Mouse (Mus musculus): Measurements from ENCODE around the gene Sh3kbp1. TPM values are rescaled to one million over a fixed set of nuclear protein-coding genes. Genes with fewer than 3 reads are reported as not detected.

Sh3kbp1 gene
- total RNA-seq, 2 experiments from 2014 or later = 11.2 to 36.5 TPM

- no peak overlapping the region for H3K4me3 ChIP-seq
- no peak for TF ChIP-seq CTCF (IDR thresholded peaks at IDR 0.05)
- no peak for DNase-seq
- intact Hi-C loops (cut with DNase I) = no loop called here
- H3K27ac ChIP-seq = no peak overlapping the region
Observed at GRCm38 (mm10) chrX:159765850-159766249, 138.8 kb downstream of the Sh3kbp1 start.

- Histone ChIP-seq H3K27ac (no peak overlapping the region), H3K4me3 (no peak overlapping the region)
- no peak for DNase-seq
- TF ChIP-seq CTCF (IDR thresholded peaks at IDR 0.05) = no peak
- intact Hi-C loops (cut with DNase I) = no loop called here
Observed at GRCm38 (mm10) chrX:159769005-159769404, 141.9 kb downstream of the Sh3kbp1 start.

- H3K4me3 ChIP-seq = no peak overlapping the region
- intact Hi-C loops (cut with DNase I) = no loop called here
- H3K27ac ChIP-seq = no peak overlapping the region
- TF ChIP-seq CTCF (IDR thresholded peaks at IDR 0.05) = no peak
- DNase-seq = no peak
Observed at GRCm38 (mm10) chrX:159769773-159770172, 142.7 kb downstream of the Sh3kbp1 start.

DNA sequence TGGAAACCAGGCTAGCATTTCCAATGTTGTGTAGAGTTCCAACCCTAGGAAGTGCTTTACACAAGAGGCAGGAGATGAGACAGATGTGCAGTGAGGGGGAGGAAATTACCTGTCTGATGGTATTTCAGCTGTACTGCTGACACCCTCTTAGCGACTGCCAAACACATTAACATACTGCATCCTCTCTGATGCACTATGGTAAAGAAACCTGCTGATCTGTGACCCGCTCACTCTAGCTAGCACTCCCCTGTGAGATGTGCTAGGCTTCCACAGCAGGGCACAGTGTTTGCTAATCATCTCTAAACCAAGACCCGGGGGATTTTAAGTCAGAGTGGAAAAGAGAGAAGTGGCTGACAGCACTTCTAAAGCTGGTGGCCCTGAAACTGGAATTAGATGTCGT lies 145.1 kb downstream of the Sh3kbp1 start:
- no peak for TF ChIP-seq CTCF (IDR thresholded peaks at IDR 0.05)
- intact Hi-C loops (cut with DNase I) = no loop called here
- DNase-seq = no peak
- Histone ChIP-seq H3K27ac (no peak overlapping the region), H3K4me3 (no peak overlapping the region)

GRCm38 (mm10) chrX:159775042-159775441 lies 148.0 kb downstream of the Sh3kbp1 start:
- no peak overlapping the region for H3K4me3 ChIP-seq
- no peak for DNase-seq
- intact Hi-C loops (cut with DNase I) = no loop called here
- no peak for TF ChIP-seq CTCF (IDR thresholded peaks at IDR 0.05)
- H3K27ac ChIP-seq = no peak overlapping the region

GRCm38 (mm10) chrX:159778787-159779186 lies 151.7 kb downstream of the Sh3kbp1 start:
- no peak for TF ChIP-seq CTCF (IDR thresholded peaks at IDR 0.05)
- intact Hi-C loops (cut with DNase I) = no loop called here
- Histone ChIP-seq H3K4me3 (no peak overlapping the region), H3K27ac (no peak overlapping the region)
- no peak for DNase-seq

GRCm38 (mm10) chrX:159790516-159790915 lies 163.4 kb downstream of the Sh3kbp1 start:
- Histone ChIP-seq H3K4me3 (no peak overlapping the region), H3K27ac (no peak overlapping the region)
- DNase-seq = no peak
- intact Hi-C loops (cut with DNase I) = no loop called here
- no peak for TF ChIP-seq CTCF (IDR thresholded peaks at IDR 0.05)

DNA sequence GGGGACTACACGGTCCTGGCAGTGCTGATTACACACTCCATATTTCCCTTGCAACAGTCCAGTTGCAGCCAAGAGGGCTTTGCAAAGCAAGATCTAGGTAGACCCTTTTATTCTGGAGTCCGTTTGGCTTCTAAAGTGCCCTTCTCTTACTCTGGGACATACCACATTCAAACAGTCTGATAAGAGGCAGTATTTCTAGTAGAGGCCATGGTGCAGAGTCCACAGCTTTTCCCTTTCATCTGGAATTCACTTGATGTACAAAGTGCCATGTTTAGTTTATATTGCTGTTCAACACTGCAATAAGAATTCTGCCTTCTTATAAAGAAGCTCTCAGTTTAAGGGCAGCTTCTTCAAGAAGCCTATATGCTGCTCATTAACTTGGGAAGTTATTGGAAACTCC lies 168.5 kb downstream of the Sh3kbp1 start:
- TF ChIP-seq CTCF (IDR thresholded peaks at IDR 0.05) = no peak
- Histone ChIP-seq H3K4me3 (no peak overlapping the region), H3K27ac (no peak overlapping the region)
- intact Hi-C loops (cut with DNase I) = no loop called here
- DNase-seq = no peak

GRCm38 (mm10) chrX:159804371-159804770 lies 177.3 kb downstream of the Sh3kbp1 start:
- no peak for DNase-seq
- Histone ChIP-seq H3K4me3 (no peak overlapping the region), H3K27ac (no peak overlapping the region)
- no peak for TF ChIP-seq CTCF (IDR thresholded peaks at IDR 0.05)
- intact Hi-C loops (cut with DNase I) = no loop called here

DNA sequence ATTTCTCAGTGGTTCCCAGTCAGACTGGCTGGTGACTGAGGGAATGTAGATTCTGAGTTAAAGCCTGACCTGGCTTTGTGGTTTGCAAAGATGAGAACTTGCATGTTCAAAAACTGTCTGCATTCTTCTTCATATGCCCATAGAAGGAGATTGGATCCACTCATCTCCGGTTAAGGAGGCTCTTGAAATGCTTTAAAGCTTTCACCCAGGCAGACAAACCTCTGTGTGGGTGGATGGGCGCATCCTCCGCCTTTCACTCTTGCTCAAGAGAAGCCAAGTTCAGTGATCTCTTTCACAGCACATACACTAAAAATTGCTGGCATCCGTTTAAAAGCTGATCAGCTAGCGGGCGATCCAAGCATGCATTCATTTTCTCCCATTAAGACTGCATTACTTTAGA lies 182.4 kb downstream of the Sh3kbp1 start:
- Histone ChIP-seq H3K27ac (no peak overlapping the region), H3K4me3 (no peak overlapping the region)
- intact Hi-C loops (cut with DNase I) = no loop called here
- DNase-seq = no peak
- TF ChIP-seq CTCF (IDR thresholded peaks at IDR 0.05) = no peak

DNA sequence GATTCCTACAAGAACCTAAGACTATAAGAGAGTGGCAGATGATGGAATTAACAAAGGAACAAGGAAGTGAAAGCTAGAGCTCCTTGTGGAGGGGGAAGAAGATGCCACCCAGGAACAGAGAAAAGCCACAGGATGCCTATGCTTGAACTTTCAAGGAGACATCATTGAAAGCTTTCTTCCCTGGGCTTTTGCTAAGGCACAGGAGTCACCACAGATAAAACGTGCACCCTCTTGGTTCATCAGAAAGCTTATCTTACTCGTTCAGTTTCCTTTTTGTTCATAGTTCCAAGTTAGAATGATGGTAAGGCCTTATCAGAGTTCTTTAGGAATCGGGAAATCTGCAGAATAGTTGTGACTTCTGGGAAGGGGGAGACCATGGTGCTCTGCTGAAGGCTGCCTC lies 183.4 kb downstream of the Sh3kbp1 start:
- intact Hi-C loops (cut with DNase I) = no loop called here
- no peak for DNase-seq
- no peak overlapping the region for H3K4me3 ChIP-seq
- no peak for TF ChIP-seq CTCF (IDR thresholded peaks at IDR 0.05)
- H3K27ac ChIP-seq = no peak overlapping the region

GRCm38 (mm10) chrX:159817508-159817907 lies 190.4 kb downstream of the Sh3kbp1 start:
- no peak for DNase-seq
- intact Hi-C loops (cut with DNase I) = no loop called here
- Histone ChIP-seq H3K27ac (no peak overlapping the region), H3K4me3 (no peak overlapping the region)
- TF ChIP-seq CTCF (IDR thresholded peaks at IDR 0.05) = no peak

DNA sequence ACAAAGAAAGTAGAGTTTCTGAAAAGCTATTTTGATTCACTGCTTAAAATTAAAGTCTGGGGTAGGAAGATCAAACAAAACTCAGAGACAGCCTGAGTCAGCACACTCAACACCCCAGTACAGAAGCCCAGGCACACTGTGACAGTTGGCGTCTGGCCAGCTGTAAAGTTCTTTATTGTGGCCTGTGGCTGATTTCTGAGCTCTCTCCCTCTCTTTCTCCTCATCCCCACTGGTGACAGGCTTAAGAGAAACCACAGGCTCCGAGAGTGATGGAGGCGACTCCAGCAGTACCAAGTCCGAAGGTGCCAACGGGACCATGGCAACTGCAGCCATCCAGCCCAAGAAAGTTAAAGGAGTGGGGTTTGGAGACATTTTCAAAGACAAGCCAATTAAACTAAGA lies 201.1 kb downstream of the Sh3kbp1 start:
- Histone ChIP-seq H3K27ac (no peak overlapping the region), H3K4me3 (no peak overlapping the region)
- intact Hi-C loops (cut with DNase I) = no loop called here
- no peak for DNase-seq
- no peak for TF ChIP-seq CTCF (IDR thresholded peaks at IDR 0.05)

DNA sequence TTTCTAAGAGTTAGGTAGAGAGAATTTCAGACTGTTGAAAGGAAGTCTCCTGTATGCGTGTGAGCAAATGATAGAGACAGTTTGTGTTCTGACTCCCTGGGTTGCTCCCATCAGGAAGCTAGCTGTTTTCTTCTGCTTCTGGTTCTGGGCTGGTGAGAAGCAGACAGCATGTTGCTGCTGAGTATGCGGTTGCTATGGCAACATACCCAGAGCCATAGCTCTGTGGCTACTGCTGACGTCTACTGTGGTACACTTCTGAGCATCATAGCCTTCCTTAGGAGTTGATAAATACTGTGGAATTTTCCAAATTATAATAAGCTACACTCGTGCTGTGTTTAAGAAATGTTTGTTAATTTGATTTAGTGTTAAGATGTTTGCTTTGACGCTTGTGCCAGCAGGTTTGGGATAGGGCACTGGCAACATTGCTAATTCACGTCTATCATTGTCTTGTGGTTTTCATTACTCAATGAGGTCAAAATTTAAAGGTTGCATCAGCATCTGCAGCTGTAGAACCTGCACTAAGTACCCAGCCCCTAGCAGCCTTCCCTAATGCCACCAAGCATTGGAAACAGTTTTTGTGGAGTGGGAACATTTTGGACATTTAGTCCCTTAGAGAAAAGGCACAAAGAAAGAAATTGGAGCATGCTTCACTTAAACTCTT lies 202.2 kb downstream of the Sh3kbp1 start:
- Histone ChIP-seq H3K27ac (no peak overlapping the region), H3K4me3 (no peak overlapping the region)
- no peak for DNase-seq
- TF ChIP-seq CTCF (IDR thresholded peaks at IDR 0.05) = no peak
- intact Hi-C loops (cut with DNase I) = no loop called here
